Mouse (Mus musculus): ENCODE results near the gene Tgfbrap1. TPM values are rescaled to one million over a fixed set of nuclear protein-coding genes. Genes with fewer than 3 reads are reported as not detected.
"Not testable (repeated sequence)": the region's sequence is repeated elsewhere in the genome, so short reads cannot be mapped to it uniquely, and the experiment has no call there.

Gene Tgfbrap1
- total and polyA plus RNA-seq, 2 experiments from 2014 or later = 15.8 to 39.3 TPM

DNA sequence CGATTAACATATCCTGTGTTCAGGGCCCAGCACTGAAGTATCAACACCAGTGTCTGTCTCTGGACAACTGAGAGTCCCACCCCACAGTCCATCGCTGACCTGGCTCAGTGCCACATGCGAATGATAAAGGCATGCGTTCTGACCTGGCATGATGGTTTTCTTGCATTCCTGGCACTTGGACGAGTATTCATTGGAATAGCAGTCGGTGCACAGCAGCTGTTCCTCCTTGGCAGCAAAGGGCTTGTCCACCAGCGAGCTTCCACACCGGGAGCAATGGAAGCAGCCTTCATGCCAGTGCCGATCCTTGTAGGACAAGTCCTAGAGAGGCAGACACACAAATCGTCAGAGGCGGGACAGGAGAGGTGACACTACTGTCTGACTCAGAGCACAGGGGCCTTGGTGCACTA, 43.1 kb upstream of the Tgfbrap1 start:
- H3K4me3 ChIP-seq (ENCODE audit: low read depth, low read length) = no peak overlapping the region
- DNase-seq (no peak), ATAC-seq (no peak)
- no peak for TF ChIP-seq CTCF (IDR thresholded peaks at IDR 0.05; ENCODE audit: low read depth)
- no peak overlapping the region for H3K27ac ChIP-seq (ENCODE audit: low read depth, low read length)
- H3K4me1 ChIP-seq (ENCODE audit: insufficient read depth) = no peaks in the 10 kb centered on the region
- no peaks in the 10 kb centered on the region for H3K9me3 ChIP-seq (ENCODE audit: low read length)
- no peaks in the 10 kb centered on the region for H3K27me3 ChIP-seq (ENCODE audit: insufficient read depth, low read length)
- 54% methylated on average over 11 of the region's 11 CpGs for WGBS
- no peaks in the 10 kb centered on the region for H3K36me3 ChIP-seq (ENCODE audit: insufficient read depth)
- no peak overlapping the region for H3K9ac ChIP-seq
- no peak overlapping the region for H3K4me2 ChIP-seq (ENCODE audit: low read depth)

DNA sequence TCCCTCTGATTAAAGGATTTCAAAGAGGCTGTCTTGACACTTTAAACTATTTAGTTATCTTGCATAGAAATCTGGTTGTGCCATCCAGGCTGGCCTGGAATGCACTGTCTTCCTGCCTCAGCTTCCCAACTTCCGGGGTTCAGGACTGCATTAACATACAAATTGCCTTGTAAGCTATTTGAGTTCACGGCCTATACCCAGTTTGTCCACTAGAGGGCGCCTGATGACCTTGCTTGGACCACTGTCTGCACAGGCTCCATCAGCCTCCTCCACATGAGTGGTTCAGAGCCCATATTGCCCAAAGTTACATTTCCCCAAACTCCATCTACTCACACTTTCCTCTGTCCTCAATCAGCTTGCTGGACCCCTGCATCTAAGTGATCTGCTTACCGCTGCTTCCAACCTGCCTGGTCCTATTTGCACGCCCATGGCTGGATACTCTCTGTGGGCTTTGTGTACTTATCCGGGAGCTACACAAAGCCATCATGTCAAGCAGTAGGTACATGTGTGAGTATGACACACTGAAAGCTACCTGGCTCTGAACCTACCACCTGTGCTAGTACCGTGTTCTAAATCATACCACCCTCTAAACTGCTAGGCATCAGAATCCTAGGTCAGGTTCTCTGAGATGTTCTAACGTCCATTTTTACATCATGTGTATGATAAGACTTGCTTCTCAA, 41.3 kb upstream of the Tgfbrap1 start:
- ATAC-seq = peak; percentile 57
- no peaks in the 10 kb centered on the region for H3K36me3 ChIP-seq (ENCODE audit: insufficient read depth)
- no peak overlapping the region for H3K9ac ChIP-seq
- DNase-seq = peak; percentile 91
- no peaks in the 10 kb centered on the region for H3K9me3 ChIP-seq (ENCODE audit: low read length)
- H3K4me3 ChIP-seq (ENCODE audit: low read depth, low read length) = no peak overlapping the region
- H3K27me3 ChIP-seq (ENCODE audit: insufficient read depth, low read length) = no peaks in the 10 kb centered on the region
- H3K27ac ChIP-seq (ENCODE audit: low read depth, low read length) = no peak overlapping the region
- peak; percentile 96 for TF ChIP-seq CTCF (IDR thresholded peaks at IDR 0.05; ENCODE audit: low read depth)
- H3K4me2 ChIP-seq (ENCODE audit: low read depth) = no peak overlapping the region
- WGBS = 53% methylated on average over 8 of the region's 8 CpGs
- no peaks in the 10 kb centered on the region for H3K4me1 ChIP-seq (ENCODE audit: insufficient read depth)

DNA sequence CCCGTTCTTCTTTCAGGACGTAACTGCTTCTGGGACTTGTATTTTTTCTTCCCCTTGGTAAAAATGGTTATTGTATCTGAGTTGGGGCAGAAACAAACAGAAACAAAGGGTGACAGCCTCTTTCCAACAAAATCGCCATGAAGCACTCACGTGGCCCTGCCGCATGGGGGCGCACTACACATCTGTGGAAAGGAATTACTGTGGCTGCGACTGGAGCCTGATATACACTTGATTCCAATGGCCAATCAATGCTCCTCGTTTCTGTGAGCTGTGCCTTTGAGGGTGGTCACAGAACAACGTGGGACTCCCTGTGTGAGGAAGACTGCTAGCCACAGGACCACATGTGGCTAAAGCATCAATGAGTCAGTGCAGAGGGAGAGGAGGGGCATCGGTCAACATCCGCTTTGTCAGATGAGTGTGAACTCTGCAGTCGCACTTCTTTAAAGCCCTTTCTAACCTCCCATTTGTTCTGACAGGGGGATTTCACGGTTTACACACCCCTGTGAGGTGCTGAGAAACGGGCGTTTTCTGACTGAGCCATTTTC, 39.9 kb upstream of the Tgfbrap1 start:
- H3K36me3 ChIP-seq (ENCODE audit: insufficient read depth) = no peaks in the 10 kb centered on the region
- H3K4me3 ChIP-seq (ENCODE audit: low read depth, low read length) = no peak overlapping the region
- TF ChIP-seq CTCF (IDR thresholded peaks at IDR 0.05; ENCODE audit: low read depth) = peak; percentile 28; the same call in 1 of the 2 replicates
- no peak overlapping the region for H3K4me2 ChIP-seq (ENCODE audit: low read depth)
- peak overlapping the region; percentile 46 for H3K27ac ChIP-seq (ENCODE audit: low read depth, low read length)
- WGBS = 81% methylated on average over 15 of the region's 15 CpGs
- no peaks in the 10 kb centered on the region for H3K4me1 ChIP-seq (ENCODE audit: insufficient read depth)
- no peak overlapping the region for H3K9ac ChIP-seq
- no peak for ATAC-seq
- no peak for DNase-seq
- H3K9me3 ChIP-seq (ENCODE audit: low read length) = no peaks in the 10 kb centered on the region
- H3K27me3 ChIP-seq (ENCODE audit: insufficient read depth, low read length) = no peaks in the 10 kb centered on the region

DNA sequence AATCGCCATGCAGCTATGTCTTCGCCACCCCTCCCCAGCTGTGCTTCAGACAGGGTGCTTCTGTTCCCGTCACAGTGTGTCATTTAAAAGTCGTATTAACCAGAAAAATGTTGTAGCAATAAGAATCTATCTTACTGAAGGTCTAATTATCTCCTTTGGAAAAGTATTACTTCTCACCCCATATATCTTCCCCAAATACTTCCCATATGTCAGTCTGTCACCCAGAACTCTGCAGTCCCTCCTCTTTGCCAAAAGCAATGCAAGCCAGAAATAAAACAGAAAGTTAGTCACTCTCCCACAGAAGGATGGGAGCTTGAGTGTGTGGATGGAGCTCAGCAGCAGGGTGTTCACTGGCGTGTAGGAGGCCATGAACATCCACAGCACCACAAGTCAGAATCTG, 38.9 kb upstream of the Tgfbrap1 start:
- ATAC-seq (peak; percentile 85), DNase-seq (peak; percentile 65)
- Histone ChIP-seq H3K27ac (ENCODE audit: low read depth, low read length) (peak overlapping the region; percentile 74; the same call in 1 of the 2 replicates), H3K9me3 (ENCODE audit: low read length) (no peaks in the 10 kb centered on the region), H3K36me3 (ENCODE audit: insufficient read depth) (no peaks in the 10 kb centered on the region), H3K4me3 (ENCODE audit: low read depth, low read length) (no peak overlapping the region), H3K4me1 (ENCODE audit: insufficient read depth) (no peaks in the 10 kb centered on the region), H3K27me3 (ENCODE audit: insufficient read depth, low read length) (no peaks in the 10 kb centered on the region), H3K4me2 (ENCODE audit: low read depth) (no peak overlapping the region), H3K9ac (no peak overlapping the region)
- no peak for TF ChIP-seq CTCF (IDR thresholded peaks at IDR 0.05; ENCODE audit: low read depth)
- WGBS = 53% methylated on average over 5 of the region's 5 CpGs

DNA sequence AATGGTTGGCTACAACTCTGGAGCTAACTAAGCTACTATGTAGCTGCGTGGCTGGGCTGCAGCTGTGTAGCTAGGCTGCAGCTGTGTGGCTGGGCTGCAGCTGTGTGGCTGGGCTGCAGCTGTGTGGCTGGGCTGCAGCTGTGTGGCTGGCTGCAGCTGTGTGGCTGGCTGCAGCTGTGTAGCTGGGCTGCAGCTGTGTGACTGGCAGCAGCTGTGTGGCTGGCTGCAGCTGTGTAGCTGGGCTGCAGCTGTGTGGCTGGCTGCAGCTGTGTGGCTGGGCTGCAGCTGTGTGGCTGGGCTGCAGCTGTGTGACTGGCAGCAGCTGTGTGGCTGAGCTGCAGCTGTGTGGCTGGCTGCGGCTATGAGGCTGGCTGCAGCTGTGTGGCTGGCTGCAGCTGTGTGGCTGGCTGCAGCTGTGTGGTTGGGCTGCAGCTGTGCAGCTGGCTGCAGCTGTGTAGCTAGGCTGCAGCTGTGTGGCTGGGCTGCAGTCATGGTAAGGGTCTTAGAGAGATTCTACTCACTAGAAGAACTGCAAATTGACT, 38.1 kb upstream of the Tgfbrap1 start:
- not testable (repeated sequence) for H3K9me3 ChIP-seq (ENCODE audit: low read length); DNase-seq; H3K27me3 ChIP-seq (ENCODE audit: insufficient read depth, low read length); H3K4me1 ChIP-seq (ENCODE audit: insufficient read depth); H3K36me3 ChIP-seq (ENCODE audit: insufficient read depth); H3K4me3 ChIP-seq (ENCODE audit: low read depth, low read length); H3K4me2 ChIP-seq (ENCODE audit: low read depth); H3K9ac ChIP-seq
- peak overlapping the region; percentile 74 for H3K27ac ChIP-seq (ENCODE audit: low read depth, low read length)
- WGBS = 71% methylated on average over 2 of the region's 2 CpGs
- 0 out of 2 replicates have a peak, but pooled peaks have one; percentile 10 for ATAC-seq

DNA sequence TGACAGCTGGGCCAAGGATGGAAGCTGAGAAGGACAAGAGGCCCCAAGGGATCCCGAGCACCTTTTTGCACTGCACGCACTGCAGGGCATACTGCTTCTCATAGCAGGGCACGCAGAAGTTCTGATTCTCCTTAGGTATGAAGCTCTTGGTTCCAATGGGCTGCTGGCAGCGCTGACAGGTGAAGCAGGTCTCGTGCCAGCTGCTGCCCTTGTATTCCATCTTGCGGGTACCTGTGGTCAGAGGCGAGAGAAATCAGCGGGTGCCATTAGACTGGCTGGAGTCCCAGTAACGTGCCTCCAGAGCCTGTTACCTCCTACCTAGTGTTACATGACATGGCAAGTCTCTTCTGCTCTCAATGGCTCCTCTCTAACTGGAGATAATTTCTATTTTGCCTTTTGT, 33.2 kb upstream of the Tgfbrap1 start:
- no peak for TF ChIP-seq CTCF (IDR thresholded peaks at IDR 0.05; ENCODE audit: low read depth)
- Histone ChIP-seq H3K9me3 (ENCODE audit: low read length) (no peaks in the 10 kb centered on the region), H3K27me3 (ENCODE audit: insufficient read depth, low read length) (no peaks in the 10 kb centered on the region), H3K4me1 (ENCODE audit: insufficient read depth) (no peaks in the 10 kb centered on the region), H3K9ac (no peak overlapping the region), H3K4me2 (ENCODE audit: low read depth) (no peak overlapping the region), H3K36me3 (ENCODE audit: insufficient read depth) (peaks cover 8% of the 10 kb centered on the region; the same call in 1 of the 2 replicates), H3K27ac (ENCODE audit: low read depth, low read length) (no peak overlapping the region), H3K4me3 (ENCODE audit: low read depth, low read length) (no peak overlapping the region)
- no peak for ATAC-seq
- no peak for DNase-seq
- WGBS = 89% methylated on average over 9 of the region's 9 CpGs
